Mouse (Mus musculus) left cerebral cortex, adult 11 months (tissue): ENCODE data around the gene Sult5a1.
"Not testable (repeated sequence)": the region's sequence is repeated elsewhere in the genome, so short reads cannot be mapped to it uniquely, and the experiment has no call there.

ENCODE experiments used
- DNase-seq: peaks from one replicate; pipeline ENCODE4 v3.0.0; 2022; ENCODE audit warnings: low spot score

Gene Sult5a1

GRCm38 (mm10) chr8:123157888-123158465 is at the start of gene Sult5a1:
Gene Sult5a1 (minus strand): TSS chr8:123158315.
- no peak for DNase-seq

- DNase-seq = no peak
Measured at GRCm38 (mm10) chr8:123203571-123203970, 45.5 kb upstream of the Sult5a1 start.

GRCm38 (mm10) chr8:123202288-123202687 is 44.2 kb upstream of the Sult5a1 start:
- DNase-seq = no peak

GRCm38 (mm10) chr8:123199864-123200263 is 41.7 kb upstream of the Sult5a1 start:
- no peak for DNase-seq

- DNase-seq = not testable (repeated sequence)
Measured at GRCm38 (mm10) chr8:123197016-123197415, 38.9 kb upstream of the Sult5a1 start.

- DNase-seq = no peak
Measured at GRCm38 (mm10) chr8:123193771-123194170, 35.7 kb upstream of the Sult5a1 start.

GRCm38 (mm10) chr8:123191908-123192307 is 33.8 kb upstream of the Sult5a1 start:
- DNase-seq = no peak

- DNase-seq = peak; percentile 72
Measured at GRCm38 (mm10) chr8:123190678-123191077, 32.6 kb upstream of the Sult5a1 start.

- DNase-seq = no peak
Measured at GRCm38 (mm10) chr8:123188841-123189240, 30.7 kb upstream of the Sult5a1 start.

GRCm38 (mm10) chr8:123188006-123188405 is 29.9 kb upstream of the Sult5a1 start:
- DNase-seq = no peak

- DNase-seq = no peak
Measured at GRCm38 (mm10) chr8:123185566-123186409, 27.7 kb upstream of the Sult5a1 start, which contains the start of gene Dpep1. Gene Dpep1 (plus strand): TSS chr8:123186242.

- no peak for DNase-seq
Measured at GRCm38 (mm10) chr8:123181391-123181790, 23.3 kb upstream of the Sult5a1 start.

- no peak for DNase-seq
Measured at GRCm38 (mm10) chr8:123156070-123156773, 1.9 kb downstream of the Sult5a1 start.

GRCm38 (mm10) chr8:123155177-123155576 is 2.9 kb downstream of the Sult5a1 start:
- no peak for DNase-seq

GRCm38 (mm10) chr8:123150737-123151171 is 7.4 kb downstream of the Sult5a1 start:
- no peak for DNase-seq

GRCm38 (mm10) chr8:123146390-123146789 is 11.7 kb downstream of the Sult5a1 start:
- DNase-seq = no peak

GRCm38 (mm10) chr8:123145279-123145678 is 12.8 kb downstream of the Sult5a1 start:
- DNase-seq = no peak

GRCm38 (mm10) chr8:123141741-123142462 is 16.2 kb downstream of the Sult5a1 start:
- DNase-seq = no peak

- DNase-seq = no peak
Measured at GRCm38 (mm10) chr8:123138741-123139140, 19.4 kb downstream of the Sult5a1 start.

GRCm38 (mm10) chr8:123137645-123138077 is 20.5 kb downstream of the Sult5a1 start:
- peak; percentile 43 for DNase-seq

- DNase-seq = no peak
Measured at GRCm38 (mm10) chr8:123136287-123136686, 21.8 kb downstream of the Sult5a1 start.

GRCm38 (mm10) chr8:123135806-123136205 is 22.3 kb downstream of the Sult5a1 start:
- no peak for DNase-seq
